Mouse (Mus musculus) testis, adult 2 months (tissue): ENCODE measurements around the gene Rsph1.

Source experiments
- CTCF ChIP-seq: fragments of 200-500 bp; IDR thresholded peaks from 2 replicates; pipeline ENCODE4 v1.5.1; 2012; ENCODE audit warnings: low read depth, mild to moderate bottlenecking, inconsistent platforms, low read length, moderate library complexity; ENCODE audit not compliant: control insufficient read depth, insufficient read depth, insufficient replicate concordance
- POLR2A ChIP-seq: fragments of 200-500 bp; IDR thresholded peaks from 2 replicates; pipeline ENCODE4 v1.6.1; 2012; ENCODE audit warnings: low read depth, mild to moderate bottlenecking, inconsistent platforms, low read length, moderate library complexity; ENCODE audit not compliant: control insufficient read depth

DNA sequence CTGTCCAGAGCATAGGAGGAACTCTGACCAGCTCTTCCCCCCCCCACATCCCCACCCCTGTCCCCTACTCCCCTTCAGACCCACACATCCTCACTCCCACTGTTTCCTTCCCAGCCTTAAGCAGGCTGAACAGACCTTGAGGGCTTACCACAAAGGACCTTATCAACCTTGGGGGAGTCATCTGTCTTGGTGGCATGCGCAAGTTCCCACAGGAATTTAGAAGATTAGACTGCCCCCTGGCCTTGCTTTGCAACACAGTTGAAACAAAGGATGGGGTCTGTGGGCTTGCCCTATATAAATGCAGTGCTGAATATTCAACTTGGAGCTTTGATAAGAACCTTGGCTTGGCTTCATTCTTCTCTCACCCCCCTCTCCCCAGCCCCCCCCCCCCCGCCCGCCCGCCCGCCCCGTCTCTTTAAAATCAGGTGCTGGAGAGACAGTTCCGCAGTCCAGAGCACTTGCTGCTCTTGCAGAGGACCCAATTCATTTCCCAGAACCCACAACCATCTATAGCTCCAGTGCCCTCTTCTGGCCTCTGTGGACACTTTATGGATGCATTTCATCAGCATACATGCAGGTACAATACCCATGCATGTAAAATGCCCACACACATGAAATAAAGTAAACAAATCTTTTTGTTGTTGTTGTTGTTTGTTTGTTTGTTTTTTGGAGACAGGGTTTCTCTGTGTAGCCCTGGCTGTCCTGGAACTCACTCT is 5.9 kb downstream of the Rsph1 start:
- TF ChIP-seq CTCF (no peak), POLR2A (no peak)
